Mouse (Mus musculus) hindbrain, embryonic 16.5 days (tissue): Measurements from ENCODE around the gene Marcks. TPM values are rescaled to one million over a fixed set of nuclear protein-coding genes. Genes with fewer than 3 reads are reported as not detected.

Experiments
- ATAC-seq: fragments of 200-750 bp; cut with Nextera tagmentation; 2 replicates; pipeline ENCODE4 v1.8.0; 2017; ENCODE audit warnings: moderate TSS enrichment, moderate library complexity
- H3K27ac ChIP-seq: fragments of 300-500 bp; sonication (generic); 2 replicates; pipeline ENCODE4 v1.5.1; 2014; ENCODE audit warnings: low read depth, mild to moderate bottlenecking, control low read depth, low read length, moderate library complexity
- H3K27me3 ChIP-seq: fragments of 300-500 bp; sonication (generic); replicated peaks from 2 replicates; pipeline ENCODE4 v1.6.1; 2014; ENCODE audit warnings: low read length; ENCODE audit not compliant: control insufficient read depth, insufficient read depth
- H3K36me3 ChIP-seq: fragments of 300-500 bp; sonication (generic); 2 replicates; pipeline ENCODE4 v1.6.1; 2014; ENCODE audit warnings: mild to moderate bottlenecking, low read length, moderate library complexity, mixed read lengths; ENCODE audit not compliant: control insufficient read depth, insufficient read depth
- H3K4me1 ChIP-seq: fragments of 300-500 bp; sonication (generic); 2 replicates; pipeline ENCODE4 v1.6.1; 2014; ENCODE audit warnings: low read depth, low read length; ENCODE audit not compliant: control insufficient read depth, insufficient read depth
- H3K4me2 ChIP-seq: fragments of 300-500 bp; sonication (generic); 2 replicates; pipeline ENCODE4 v1.6.1; 2014; ENCODE audit warnings: mild to moderate bottlenecking, low read length, control low read depth, moderate library complexity
- H3K4me3 ChIP-seq: fragments of 300-500 bp; sonication (generic); 2 replicates; pipeline ENCODE4 v1.5.1; 2014; ENCODE audit warnings: mild to moderate bottlenecking, low read length, control low read depth, moderate library complexity
- H3K9ac ChIP-seq: fragments of 300-500 bp; sonication (generic); 2 replicates; pipeline ENCODE4 v1.6.1; 2014; ENCODE audit warnings: low read depth, mild to moderate bottlenecking, control low read depth, low read length, moderate library complexity
- H3K9me3 ChIP-seq: fragments of 300-500 bp; sonication (generic); 2 replicates; pipeline ENCODE4 v1.6.1; 2014; ENCODE audit warnings: mild to moderate bottlenecking, low read length, moderate library complexity; ENCODE audit not compliant: control insufficient read depth
- WGBS: fragments of 180-500 bp; shearing (Covaris S2); extraction: QIAGEN DNeasy Blood & Tissue Kit; methylation state at CpG from one replicate; pipeline ENCODE4 v1.1.7; 2014; 5-methylcytosine and 5-hydroxymethylcytosine counted together
- polyA plus RNA-seq: library from polyadenylated mRNA; unstranded; fragments of >200 nt; fragmentation: Nextera tagmentation; extraction: Ambion mirVana; gene quantifications from 2 replicates; pipeline ENCODE4 v1.2.1, GENCODE M21; 2015

Gene Marcks
- polyA plus RNA-seq, 1 experiment from 2014 or later = 154 TPM

DNA sequence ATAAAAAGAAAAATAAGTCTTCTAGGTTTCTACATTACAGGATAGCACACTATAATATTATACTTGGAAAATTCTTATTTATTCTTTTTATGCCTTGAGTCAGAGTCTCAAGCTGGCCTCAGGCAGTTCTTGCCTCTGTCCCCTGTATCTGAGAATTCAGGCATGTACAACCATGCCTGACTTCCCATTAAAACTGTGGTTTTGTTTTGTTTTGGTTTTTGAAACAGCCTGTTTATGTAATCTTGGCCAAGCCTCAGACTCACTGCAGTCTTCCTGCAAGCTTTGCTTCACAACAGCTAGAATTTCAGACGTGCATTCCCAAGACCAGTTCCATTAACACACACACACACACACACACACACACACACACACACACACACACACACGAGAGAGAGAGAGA, 16.4 kb upstream of the Marcks start:
- 46% methylated on average over 2 of the region's 2 CpGs for WGBS
- no peak overlapping the region for H3K9ac ChIP-seq
- H3K4me2 ChIP-seq = no peak overlapping the region
- no peaks in the 10 kb centered on the region for H3K4me1 ChIP-seq
- H3K27me3 ChIP-seq = no peaks in the 10 kb centered on the region
- no peaks in the 10 kb centered on the region for H3K9me3 ChIP-seq
- no peak overlapping the region for H3K4me3 ChIP-seq
- ATAC-seq = no peak
- H3K36me3 ChIP-seq = no peaks in the 10 kb centered on the region
- H3K27ac ChIP-seq = no peak overlapping the region

DNA sequence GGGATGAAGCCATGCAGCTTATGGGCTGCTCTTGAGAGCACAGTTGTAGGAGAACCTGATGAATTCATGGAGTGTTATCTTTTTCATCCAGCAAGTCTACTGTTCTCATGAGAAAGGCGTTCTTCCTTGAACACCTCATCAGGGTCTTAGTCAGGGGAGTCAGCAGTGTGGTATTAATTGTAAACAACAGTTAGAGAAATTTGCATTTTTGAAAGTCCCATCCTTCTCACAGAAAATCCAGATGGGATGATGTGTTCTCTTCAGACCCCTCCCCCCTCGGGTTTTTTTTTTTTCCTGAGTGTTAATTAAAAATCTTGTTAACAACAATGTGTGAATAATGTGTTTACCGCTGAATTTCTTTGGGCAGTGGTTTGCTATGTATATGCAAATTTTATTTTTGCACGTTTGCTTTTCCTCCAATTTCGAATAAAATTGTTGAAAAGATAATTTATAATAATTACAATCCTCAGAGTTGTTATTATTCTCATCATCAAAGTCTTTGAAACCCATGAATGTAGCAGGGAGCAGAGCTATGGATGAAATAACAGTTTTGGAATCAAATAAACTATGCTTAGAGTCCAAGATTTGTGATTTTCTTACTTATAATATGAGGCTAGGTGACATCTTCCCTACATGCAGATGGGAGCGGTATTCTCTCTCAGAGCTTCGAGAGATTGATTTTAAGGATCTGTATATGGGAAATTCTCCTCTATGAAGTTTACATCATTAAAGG, 13.0 kb upstream of the Marcks start:
- no peaks in the 10 kb centered on the region for H3K9me3 ChIP-seq
- H3K27ac ChIP-seq = no peak overlapping the region
- no peak overlapping the region for H3K9ac ChIP-seq
- WGBS = 84% methylated on average over 7 of the region's 7 CpGs
- no peak for ATAC-seq
- no peaks in the 10 kb centered on the region for H3K27me3 ChIP-seq
- H3K4me2 ChIP-seq = no peak overlapping the region
- no peaks in the 10 kb centered on the region for H3K4me1 ChIP-seq
- H3K4me3 ChIP-seq = no peak overlapping the region
- no peaks in the 10 kb centered on the region for H3K36me3 ChIP-seq

DNA sequence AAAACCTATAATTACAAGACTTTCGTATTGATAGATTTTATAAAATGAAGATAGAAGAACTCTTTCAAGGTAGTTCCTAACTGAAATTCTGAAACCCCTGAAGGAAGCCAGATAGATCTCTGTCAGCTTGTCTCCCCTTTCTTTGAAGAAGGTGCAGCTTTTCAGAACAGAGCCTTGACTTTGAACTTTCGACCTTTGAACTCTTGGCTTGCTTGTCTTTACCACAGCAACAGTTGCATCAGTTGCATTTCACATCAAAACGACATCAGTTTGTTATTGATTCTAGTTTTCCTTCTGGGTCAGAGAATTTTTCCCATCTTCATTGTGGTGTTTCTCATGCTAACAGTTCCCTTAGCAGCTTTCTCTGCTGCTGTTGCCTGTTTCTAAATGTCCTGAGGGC, 9.3 kb upstream of the Marcks start:
- Histone ChIP-seq H3K4me1 (no peaks in the 10 kb centered on the region), H3K4me2 (no peak overlapping the region), H3K9me3 (no peaks in the 10 kb centered on the region), H3K4me3 (no peak overlapping the region), H3K36me3 (no peaks in the 10 kb centered on the region), H3K27me3 (no peaks in the 10 kb centered on the region), H3K9ac (no peak overlapping the region), H3K27ac (no peak overlapping the region)
- no peak for ATAC-seq
- WGBS = 72% methylated on average over 3 of the region's 3 CpGs

DNA sequence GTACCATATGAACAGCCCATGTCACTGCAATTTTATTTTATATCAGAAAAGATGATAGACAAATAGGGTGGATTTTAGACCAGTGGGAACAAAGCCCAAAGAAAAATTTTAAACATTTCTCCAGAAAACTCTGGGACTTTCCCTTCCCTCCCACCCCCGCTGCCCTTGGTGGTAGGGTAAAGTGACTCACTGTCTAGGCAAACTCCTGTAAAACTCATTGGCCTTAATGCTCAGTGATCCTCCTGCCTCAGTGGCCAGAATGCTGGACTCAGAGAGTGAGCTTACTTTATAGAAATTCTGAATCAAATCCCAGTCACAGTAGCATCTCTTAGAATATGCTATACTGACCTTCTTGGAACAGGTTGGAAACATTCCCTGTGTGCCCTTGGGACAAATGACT, 6.7 kb upstream of the Marcks start:
- Histone ChIP-seq H3K4me1 (peaks cover 3% of the 10 kb centered on the region), H3K4me2 (no peak overlapping the region), H3K9ac (no peak overlapping the region), H3K4me3 (no peak overlapping the region), H3K27me3 (no peaks in the 10 kb centered on the region), H3K9me3 (no peaks in the 10 kb centered on the region), H3K36me3 (no peaks in the 10 kb centered on the region), H3K27ac (no peak overlapping the region)
- whole genome bisulfite sequencing = 92% methylated on average over 1 of the region's 1 CpGs
- ATAC-seq = no peak

DNA sequence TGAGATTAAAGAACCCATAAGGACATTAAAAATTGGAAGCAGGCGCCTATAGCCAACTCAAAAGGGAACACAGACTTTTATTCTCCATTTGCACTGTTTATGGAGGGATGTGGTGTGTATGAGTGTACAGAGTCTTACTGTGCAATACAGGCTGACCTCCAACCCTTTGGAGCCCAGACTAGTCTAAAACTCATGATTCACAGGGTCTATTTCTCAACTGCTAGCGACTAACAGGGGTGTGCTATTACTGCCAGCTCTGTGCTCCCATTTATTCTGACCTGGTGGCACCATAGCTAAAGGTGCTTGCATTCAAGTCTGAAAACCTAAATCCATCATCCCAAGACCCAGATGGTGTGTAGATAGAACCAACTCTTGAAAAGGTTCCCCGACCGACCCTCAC, 2.9 kb upstream of the Marcks start:
- Histone ChIP-seq H3K4me2 (peak overlapping the region; percentile 62), H3K9ac (peak overlapping the region; percentile 100)
- no peak; the same call in 1 of the 2 replicates for ATAC-seq

DNA sequence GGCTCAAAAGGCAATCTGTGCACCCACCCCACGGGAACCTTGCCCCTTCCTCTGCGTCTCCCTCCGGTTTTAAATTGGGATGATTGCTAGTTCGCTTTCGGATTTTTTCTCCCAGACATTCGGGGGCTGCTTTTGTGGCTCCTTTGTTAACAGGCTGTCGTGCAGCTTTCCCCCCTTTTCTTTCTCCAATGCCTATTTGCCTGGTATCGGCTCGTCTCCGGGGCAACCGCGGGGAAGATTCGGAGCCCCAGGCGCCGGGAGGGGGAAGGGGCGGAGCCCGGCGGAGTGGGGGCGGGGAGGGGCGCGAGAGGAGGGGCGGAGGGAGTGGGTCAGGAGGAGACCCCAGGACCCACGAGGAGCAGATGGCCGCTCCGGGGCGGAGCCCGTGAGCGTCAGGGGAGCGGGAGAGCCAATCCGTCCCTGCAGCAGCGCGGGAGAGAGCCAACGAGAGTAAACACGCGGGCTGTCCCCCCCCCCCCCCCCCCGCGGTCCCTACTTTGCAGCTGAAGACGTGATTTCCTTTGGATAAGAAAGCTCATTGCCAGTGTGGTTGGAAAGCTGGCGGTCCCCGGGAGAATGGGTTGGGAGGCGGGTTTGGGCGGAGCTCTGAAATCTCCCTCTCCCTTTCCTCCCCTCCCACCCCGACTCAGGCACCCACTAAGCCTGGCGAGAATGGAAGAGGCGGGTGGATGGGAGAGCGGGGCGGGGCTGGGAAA, 2.2 kb upstream of the Marcks start:
- 1% methylated on average over 42 of the region's 47 CpGs for WGBS
- peaks cover 3% of the 10 kb centered on the region for H3K4me1 ChIP-seq
- peak overlapping the region; percentile 93 for H3K4me3 ChIP-seq
- H3K9me3 ChIP-seq = no peaks in the 10 kb centered on the region
- peak; percentile 93 for ATAC-seq
- no peaks in the 10 kb centered on the region for H3K27me3 ChIP-seq
- peak overlapping the region; percentile 100 for H3K9ac ChIP-seq
- peak overlapping the region; percentile 62 for H3K4me2 ChIP-seq
- peak overlapping the region; percentile 100 for H3K27ac ChIP-seq
- no peaks in the 10 kb centered on the region; the same call in 1 of the 2 replicates for H3K36me3 ChIP-seq

More for the DNA sequence above, 2.9 kb upstream of the Marcks start:
- Histone ChIP-seq H3K4me1 (peaks cover 3% of the 10 kb centered on the region), H3K36me3 (no peaks in the 10 kb centered on the region; the same call in 1 of the 2 replicates), H3K9me3 (no peaks in the 10 kb centered on the region), H3K27me3 (no peaks in the 10 kb centered on the region), H3K27ac (peak overlapping the region; percentile 100), H3K4me3 (peak overlapping the region; percentile 93)
- WGBS = 56% methylated on average over 4 of the region's 4 CpGs

DNA sequence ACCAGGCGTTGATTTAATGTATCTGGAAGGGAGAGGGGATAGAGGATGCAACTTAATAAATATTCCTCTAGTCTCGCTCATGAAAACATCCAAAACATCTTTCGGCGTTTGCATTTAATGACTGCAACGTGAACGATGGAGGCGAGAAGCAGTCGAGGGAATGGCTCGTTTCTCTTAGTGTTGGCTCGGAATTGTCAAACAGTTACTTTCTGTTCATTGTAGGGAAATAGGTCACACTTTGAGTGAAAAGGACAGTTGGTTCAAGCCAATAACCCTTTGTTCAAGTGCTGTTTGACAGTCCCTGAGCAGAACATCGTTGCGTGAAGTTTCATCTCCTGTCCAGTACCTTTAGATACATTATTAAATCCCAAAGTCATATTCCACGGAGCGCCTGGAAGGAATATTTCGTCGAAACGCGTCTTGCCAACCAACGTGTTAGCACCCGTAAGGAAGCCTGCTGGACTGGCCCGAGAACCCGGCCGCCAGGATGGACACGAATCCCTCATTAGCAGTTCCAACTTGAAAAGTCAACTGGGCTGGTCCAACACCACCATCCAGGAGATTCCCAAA, 1.5 kb upstream of the Marcks start:
- peak; percentile 18 for ATAC-seq
- Histone ChIP-seq H3K4me1 (peaks cover 3% of the 10 kb centered on the region), H3K9ac (peak overlapping the region; percentile 100), H3K27ac (peak overlapping the region; percentile 100), H3K4me3 (peak overlapping the region; percentile 93), H3K9me3 (no peaks in the 10 kb centered on the region), H3K27me3 (no peaks in the 10 kb centered on the region), H3K36me3 (no peaks in the 10 kb centered on the region; the same call in 1 of the 2 replicates), H3K4me2 (peak overlapping the region; percentile 62)
- under 1% methylated on average over 24 of the region's 24 CpGs for WGBS

DNA sequence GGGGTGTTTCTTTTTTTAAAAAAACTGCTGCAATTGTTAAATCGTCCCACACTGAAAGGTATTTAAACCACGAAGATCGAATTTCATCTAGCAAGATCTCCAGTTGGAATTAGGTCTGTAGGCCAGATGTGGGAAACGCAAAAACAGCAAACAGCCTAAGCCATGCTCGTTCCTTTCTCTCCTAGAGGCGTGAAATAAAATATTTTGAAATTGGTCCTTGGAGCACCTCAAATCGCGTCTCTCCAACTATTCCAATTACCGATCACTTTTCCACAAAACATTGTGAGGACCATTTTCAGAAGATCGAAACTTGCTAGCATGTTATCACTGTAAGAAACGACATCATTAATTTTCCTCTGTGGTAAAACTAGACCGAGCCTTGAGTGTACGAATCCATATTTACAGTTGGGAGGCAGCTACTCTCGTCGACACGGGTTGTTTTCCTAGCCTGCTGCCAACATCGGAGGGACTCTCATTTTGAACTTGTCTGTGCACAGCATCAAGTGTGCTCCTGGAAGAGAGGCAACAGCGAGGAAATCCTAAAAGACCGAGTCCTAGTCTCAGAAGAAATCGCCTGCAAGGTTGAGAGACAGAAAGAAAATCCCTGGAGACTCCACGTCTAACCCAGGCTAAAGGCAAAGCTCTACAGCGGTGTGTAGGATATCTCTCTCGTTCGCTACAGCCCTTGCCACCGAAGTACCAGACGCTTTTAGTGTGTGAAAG, 884 bp upstream of the Marcks start:
- H3K4me1 ChIP-seq = peaks cover 3% of the 10 kb centered on the region
- under 1% methylated on average over 26 of the region's 26 CpGs for WGBS
- no peaks in the 10 kb centered on the region for H3K27me3 ChIP-seq
- H3K9ac ChIP-seq = peak overlapping the region; percentile 100
- peak overlapping the region; percentile 93 for H3K4me3 ChIP-seq
- H3K9me3 ChIP-seq = no peaks in the 10 kb centered on the region
- peak overlapping the region; percentile 62 for H3K4me2 ChIP-seq
- no peak for ATAC-seq
- peak overlapping the region; percentile 100 for H3K27ac ChIP-seq
- H3K36me3 ChIP-seq = no peaks in the 10 kb centered on the region; the same call in 1 of the 2 replicates
